Mouse (Mus musculus) heart, postnatal 36 days (tissue): ENCODE measurements around the gene Tollip. TPM values are rescaled to one million over a fixed set of nuclear protein-coding genes. Genes with fewer than 3 reads are reported as not detected.
A peak's percentile ranks its signal among the peaks of the same experiment; 100 is the strongest.
"Not testable (repeated sequence)": the region's sequence is repeated elsewhere in the genome, so short reads cannot be mapped to it uniquely, and the experiment has no call there.

ENCODE experiments used
- DNase-seq, 2 experiments: peaks; one replicate each; pipeline ENCODE4 v3.0.0; 2021 to 2022
- intact Hi-C: fragments of 180-260 bp; cut with DNase I; formaldehyde crosslinking; loops from one replicate; pipeline ENCODE4 v1.15.1; 2025
- total RNA-seq, 2 experiments: library from RNA; stranded (reverse); gene quantifications; 2 replicates each; pipeline ENCODE4 v1.2.3; 2021

The Tollip gene
- total RNA-seq, 2 experiments from 2014 or later: 54.6 to 58.0 TPM

DNA sequence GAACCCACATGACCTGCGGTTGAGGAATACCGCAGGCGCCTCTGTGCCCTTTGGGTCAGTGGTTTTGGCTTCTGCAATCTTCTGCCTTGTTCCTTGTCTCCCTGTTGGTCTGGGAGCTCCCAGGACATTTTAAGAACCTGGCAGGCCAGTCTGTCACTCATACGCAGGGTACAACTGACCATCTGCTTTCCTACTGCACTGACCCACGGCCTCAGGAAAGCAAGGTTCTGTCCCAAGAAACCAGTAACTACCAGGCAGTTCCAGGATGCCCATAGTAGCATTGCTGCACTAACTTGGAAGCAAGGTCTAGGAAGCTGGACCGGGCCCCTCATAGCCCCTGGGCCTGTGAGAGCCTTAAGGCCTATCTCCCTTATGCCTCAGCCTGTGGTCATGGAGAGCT lies 16.6 kb upstream of the Tollip start:
- intact Hi-C loops: no loop called here
- DNase-seq: no peak

DNA sequence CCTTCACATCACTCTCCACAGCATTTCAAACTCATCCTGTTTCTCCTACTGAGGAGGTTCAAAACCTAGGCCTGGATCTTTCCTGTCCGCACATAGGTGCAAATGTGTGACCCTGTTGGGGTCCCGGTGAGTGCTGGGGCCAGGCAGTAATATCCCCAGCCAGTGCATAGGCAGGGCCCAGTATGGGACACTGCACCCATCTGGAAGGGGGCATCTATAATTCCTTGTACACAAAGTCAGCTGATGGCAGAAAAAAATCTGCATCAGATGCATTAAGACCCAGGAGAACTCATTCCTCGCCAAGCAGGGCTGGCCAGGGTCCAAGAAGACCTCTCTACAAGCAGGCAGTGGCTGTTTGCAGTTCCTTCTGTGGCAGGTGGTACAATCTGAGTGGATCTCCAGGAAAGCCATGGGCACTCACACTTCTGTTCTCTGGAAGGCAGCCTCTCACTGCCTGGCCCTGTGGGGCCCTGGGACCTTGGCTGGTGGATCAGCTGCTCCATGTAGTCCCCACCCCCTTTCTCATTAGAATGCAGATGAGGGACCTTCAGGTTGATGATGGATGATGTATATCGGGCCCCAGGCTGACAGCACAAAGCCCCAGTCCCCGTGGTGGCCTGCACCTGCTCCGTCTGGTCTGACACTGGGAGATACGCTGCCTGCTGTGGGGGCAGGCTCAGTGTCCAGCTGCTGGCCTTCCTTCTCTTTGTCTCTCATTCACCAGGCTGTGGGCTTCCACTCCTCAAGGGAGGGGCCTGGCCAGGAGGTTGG lies 16.0 kb upstream of the Tollip start:
- intact Hi-C loops: no loop called here
- no peak for DNase-seq

DNA sequence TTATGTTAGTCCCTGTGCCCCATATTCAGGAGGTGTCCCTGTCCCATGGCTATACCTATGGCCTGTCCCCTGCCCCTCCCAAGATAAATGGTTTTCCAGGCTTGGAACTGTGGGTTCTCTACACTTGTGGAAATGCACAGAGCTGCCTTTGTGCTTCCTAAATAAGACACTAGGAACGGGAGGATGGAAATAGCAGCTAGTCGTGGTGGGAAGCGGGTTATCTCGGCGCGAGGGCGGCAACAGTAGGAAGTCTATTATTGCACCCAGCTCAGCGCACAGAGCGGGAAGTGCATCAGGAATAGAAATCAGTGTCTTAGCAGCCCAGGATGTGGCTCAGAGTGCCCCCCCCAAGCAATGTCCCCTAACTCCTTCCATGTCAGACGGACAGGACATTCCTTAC lies 10.3 kb upstream of the Tollip start:
- intact Hi-C loops: loop anchor here (10.0 kb wide), 1 partner anchor 444 kb away; no protein-coding TSS in a partner anchor
- no peak for DNase-seq

DNA sequence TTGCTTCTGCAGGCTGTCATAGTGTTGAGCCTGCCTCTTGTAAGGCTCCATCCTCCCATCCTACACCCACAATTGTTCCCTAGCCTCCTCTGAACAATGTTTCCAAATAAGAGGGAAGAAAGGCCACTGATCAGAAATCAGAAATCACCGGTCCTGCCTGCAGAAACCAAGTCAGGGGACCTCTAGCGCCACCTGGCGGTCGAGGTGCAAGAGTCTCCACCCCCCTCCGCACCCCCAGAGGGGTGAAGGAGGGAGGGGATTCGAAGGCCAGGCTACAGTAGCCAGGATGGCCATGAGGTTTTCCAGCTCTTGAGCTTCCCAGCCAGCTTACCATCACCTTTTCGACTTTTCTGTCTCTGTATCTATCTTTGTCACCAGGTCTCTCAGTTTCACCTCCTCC lies 6.6 kb upstream of the Tollip start:
- peak; percentile 59 to 79 for DNase-seq
- intact Hi-C loops: loop anchor here (1.0 to 10.0 kb wide), 4 partner anchors 37 to 440 kb away; no protein-coding TSS in a partner anchor

DNA sequence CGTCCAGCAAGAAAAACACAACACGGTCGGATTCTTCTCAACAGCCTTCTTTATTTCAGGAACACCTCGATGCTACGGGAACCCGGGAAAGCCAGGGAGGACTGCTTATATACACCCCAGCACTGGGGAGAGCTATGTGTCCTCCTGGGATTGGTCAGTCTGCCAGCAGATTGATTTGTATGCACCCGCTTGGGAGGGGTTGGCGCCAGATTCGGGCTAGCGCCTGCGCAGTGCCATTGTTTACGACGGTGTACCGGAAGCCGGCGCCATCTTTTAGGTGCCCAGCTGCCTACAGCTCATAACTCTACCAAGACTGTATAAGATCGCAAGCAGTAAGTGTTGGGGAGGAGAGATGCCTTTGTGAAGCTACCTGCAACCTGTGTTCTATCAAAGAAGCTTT lies 5.8 kb upstream of the Tollip start:
- DNase-seq: not testable (repeated sequence)
- intact Hi-C loops: loop anchor here (1.0 to 10.0 kb wide), 3 partner anchors 36 to 439 kb away; no protein-coding TSS in a partner anchor

DNA sequence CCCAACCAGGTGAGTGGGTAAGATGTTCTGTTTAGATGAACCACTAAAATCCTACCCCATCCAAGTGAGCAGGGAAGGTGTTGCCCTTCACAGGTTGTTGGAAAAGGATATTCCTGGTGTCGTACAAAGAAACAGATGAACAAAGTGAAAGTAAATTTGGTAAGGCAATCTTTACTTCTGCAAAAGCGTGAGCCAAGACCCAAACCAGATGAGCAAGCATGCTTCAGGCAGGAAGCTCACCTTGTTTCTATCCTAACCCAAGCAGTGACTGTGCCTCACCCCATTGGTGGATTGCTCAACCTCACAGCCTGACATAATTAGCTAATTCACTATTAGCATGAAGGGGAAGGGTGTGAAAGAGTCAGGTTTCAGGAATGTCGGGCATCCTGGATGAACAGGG lies 7.0 kb downstream of the Tollip start:
- intact Hi-C loops: no loop called here
- no peak for DNase-seq

DNA sequence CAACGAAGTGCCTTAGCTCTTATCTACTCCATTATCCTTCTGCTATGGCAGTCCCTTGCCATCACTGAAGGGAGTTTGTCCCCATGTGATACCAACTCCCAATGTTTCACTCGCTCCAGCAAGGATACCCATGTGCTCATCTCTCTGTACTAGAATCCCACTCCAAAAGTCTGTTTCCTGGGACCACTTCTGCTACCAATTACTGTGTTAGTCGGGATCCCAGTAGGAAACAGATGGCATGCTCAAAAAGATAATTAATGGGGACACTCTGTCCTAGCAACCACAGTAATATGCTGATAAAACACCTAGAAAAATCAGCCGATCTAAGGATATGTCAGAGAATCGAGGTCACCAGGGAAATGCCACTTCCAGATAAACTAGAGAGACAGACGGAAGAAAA lies 9.7 kb downstream of the Tollip start:
- intact Hi-C loops: loop anchor here (5.0 kb wide), 1 partner anchor 286 kb away; no protein-coding TSS in a partner anchor
- DNase-seq: no peak

DNA sequence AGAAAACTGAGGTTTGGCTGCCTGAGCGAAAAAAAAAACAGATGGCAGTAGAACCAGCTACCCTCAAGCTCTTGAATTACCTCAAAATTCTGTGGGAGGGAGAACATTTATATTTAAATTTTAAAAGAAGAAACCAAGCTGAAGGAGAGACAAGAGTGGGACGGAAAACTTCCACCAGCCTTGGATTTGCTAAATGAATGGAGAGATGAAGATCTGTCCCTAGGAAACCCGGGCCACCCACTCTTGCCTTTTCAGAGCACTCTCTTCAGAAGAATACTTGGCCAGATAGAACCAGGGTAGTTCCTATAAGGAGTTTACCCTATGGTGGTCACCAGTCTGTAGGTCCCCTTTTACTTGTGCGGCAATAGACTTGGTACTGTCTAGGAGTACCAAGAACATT lies 15.5 kb downstream of the Tollip start:
- no peak for DNase-seq
- intact Hi-C loops: loop anchor here (2.0 to 5.0 kb wide), 2 partner anchors 135 to 192 kb away; partner anchors contain the start of gene Dusp8

DNA sequence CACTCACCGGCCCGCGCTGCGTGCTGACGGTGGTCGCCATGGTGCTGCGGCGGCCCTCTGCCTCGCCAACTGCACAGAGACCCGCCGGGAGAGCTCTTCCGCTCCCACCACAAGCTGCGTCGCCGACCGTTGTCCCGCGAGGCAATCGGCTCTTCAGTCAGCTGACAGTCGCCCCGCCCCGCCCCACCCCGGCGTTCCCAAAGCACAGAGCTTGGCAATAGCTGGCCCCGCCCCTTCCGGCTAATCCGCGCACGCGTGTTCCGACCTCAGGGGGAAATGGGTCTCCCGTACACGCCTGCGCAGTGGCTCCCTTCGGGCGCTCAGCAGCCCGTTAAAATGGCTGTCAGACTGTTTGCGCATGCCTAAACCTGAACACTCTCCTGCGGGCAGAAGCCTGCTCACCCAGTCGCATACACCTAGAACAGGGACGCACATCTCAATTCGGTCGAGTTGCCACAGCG lies 16.0 kb downstream of the Tollip start:
- DNase-seq: peak; percentile 100
- intact Hi-C loops: loop anchor here (2.0 to 5.0 kb wide), 2 partner anchors 135 to 193 kb away; partner anchors contain the start of gene Dusp8

DNA sequence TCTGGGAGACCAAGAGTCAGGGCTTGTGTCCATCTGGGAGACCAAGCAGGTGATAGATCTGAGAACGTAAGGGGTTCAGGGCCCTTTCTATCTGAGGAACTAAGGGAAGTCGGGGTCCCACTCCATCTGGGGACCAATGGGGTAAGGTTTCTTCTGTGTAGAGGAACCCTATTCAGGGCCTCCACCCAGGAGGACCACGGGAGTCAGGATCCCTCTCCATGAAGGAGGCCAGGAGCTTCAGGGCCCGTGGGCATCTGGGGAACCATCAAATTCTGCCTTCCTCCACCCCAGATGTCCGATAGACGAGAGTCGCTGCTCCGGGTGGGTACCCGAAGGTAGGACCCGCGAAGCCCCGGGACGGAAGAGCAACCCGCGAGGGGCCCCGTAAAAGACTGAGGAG lies 16.5 kb downstream of the Tollip start:
- intact Hi-C loops: loop anchor here (2.0 to 5.0 kb wide), 2 partner anchors 135 to 193 kb away; partner anchors contain the start of gene Dusp8
- peak in 1 of 2 experiments; percentile 24 for DNase-seq

DNA sequence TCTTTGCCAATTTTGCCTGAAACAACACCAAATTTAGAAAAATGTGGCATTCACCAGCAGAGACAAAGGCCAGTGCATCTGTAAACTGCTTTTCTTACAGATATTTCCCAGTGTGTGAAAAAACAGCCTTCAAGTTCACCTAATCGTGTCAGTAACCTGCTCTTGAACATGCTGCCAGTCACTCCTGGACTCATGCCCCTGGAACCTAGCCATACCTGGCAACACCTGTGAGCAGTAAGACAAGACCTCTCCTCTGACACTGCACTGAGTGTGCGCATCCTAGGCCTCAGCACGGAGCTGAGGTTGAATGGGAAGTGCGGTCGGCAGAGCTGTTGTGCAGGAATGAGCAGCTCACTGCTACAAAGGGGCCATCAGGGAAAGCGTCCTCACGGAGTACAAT lies 26.2 kb downstream of the Tollip start:
- DNase-seq: no peak
- intact Hi-C loops: no loop called here

DNA sequence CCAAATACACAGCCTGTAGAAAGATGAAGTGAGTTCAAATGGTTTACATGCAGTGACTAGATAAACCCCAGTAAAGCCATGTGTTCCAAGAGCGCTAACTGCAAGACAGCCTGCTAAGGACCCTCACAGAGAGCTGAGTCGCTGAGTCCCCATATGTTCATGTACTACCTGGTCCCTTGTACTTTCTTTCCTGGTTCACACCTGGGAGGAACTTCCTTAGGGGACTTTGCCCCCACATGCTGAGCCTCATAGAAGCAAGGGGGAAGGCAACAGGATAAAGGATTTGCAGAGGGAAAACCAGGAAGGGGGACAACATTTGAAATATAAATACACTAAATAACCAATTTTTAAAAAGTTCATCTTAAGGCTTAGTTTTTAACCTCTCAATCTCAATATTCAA lies 39.5 kb downstream of the Tollip start:
- intact Hi-C loops: no loop called here
- no peak for DNase-seq

DNA sequence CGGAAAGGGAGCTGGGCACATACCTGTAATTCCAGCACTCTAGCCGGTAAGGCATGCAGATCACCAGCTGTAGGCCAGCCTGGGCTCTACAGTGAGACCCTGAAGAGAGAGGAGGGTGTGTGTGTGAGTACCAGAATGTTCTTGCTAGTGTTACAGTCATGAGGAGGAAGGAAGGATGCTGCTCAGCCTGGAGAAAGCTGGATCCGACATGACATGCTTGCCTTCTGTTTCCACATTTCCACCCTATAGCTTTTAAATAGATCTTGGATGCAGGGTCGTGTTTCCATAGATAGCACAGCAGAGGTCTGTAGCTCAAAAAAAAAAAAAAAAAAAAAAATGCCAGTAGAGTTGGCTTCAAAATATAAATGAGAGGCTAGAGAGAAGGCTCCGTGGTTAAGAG lies 43.4 kb downstream of the Tollip start:
- DNase-seq: no peak
- intact Hi-C loops: no loop called here

DNA sequence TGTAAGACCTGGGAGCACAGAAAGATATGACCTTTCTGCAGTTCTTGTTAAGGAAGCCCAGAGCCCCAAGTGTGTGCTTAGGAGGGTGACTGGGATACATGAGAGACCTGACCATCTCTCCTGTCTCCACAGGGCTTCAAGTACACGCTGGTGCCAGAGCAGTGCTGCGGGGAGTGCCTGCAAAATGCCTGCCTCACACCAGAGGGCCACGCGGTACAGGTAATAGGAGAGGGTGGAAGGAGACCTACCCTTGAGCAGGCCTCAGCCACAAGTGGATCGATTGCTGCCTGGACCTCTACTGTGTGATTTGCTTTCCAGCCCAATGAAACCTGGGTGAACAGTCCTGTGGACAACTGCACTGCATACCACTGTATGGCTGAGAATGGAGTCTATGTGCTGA lies 47.8 kb downstream of the Tollip start:
- intact Hi-C loops: loop anchor here (2.0 kb wide), 1 partner anchor 54 kb away; no protein-coding TSS in a partner anchor
- no peak for DNase-seq

DNA sequence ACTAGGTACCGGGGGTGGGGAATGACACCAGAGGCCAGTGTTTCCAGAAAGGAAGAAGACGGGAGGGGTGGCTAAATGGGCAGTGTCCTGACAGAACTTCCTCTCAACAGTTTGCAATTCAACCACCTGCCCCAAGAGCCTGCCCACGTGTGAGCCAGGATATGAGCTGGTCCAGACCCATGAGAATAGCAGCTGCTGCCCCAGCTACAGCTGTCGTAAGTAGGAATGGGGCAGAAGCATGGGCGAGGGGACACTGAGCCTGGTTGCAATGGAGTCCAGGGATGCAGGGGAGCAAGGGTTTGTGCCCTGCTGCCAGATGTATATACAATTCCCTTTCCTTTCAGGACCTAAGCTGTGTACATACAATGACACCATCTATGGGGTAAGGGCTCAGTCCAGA lies 48.7 kb downstream of the Tollip start:
- DNase-seq: no peak
- intact Hi-C loops: loop anchor here (2.0 kb wide), 1 partner anchor 55 kb away; no protein-coding TSS in a partner anchor

DNA sequence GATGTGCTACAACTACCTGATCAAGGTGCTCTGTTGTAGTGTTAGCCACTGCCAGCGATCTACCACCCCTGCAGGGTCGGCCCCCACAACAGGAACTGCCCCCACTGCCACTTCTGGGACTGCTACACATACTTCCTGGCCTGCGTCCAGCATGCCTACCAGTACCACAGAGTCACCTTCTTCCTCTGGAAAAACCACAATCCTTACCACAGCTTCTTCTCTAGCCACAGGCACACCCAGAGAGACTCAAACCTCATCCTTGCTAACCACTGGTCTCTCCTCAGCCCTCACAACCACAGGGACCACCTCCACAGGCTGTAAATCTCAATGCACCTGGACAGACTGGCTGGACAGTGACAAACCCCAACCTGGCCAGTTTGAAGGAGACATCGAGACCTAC lies 57.3 kb downstream of the Tollip start:
- DNase-seq: no peak
- intact Hi-C loops: no loop called here

DNA sequence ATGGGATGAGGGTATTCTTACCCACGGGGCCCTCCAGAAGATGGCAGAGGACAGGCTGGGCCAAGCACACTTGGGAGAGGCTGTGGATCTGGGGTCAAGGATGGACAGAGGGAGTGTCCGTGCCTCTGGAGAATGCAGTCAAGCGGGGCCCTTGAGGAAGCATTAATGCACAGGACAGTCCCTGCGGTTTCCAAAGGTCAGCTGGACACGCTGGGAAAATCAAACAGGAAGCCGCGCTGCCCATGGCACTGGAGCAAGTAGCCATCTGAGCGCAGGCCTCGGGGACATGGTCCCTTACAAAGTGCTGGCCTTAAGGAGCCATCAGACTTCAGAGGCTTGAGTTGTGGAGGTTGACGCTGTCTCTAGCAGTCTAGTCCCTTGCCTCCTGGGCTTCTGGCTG lies 78.0 kb downstream of the Tollip start:
- intact Hi-C loops: no loop called here

DNA sequence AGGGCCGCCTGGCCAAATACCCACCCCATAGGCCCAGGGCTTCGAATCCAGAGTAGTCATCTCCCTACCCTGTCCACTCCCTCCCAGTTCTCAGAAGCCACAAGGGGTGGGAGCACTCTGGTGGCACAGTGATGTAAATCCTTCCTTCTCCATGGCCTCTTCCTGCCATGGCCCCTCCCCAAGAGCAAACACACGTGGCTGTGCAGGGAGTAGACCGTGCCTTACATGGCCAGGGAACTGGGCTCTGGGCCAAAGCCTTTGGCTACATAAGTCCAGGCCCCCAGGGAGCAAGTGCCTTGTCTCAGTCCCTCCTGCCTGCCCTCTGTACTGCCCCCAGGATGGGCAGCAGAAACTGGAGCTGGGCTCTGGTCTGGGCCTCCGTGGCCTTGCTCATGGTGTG lies 79.5 kb downstream of the Tollip start, which contains the start of gene Muc5b:
Gene Muc5b, plus strand, starts transcription at position 292 of the 400 bp plus-strand sequence.
- intact Hi-C loops: no loop called here
- DNase-seq: no peak

More for the DNA sequence above, 78.0 kb downstream of the Tollip start:
- DNase-seq: no peak

DNA sequence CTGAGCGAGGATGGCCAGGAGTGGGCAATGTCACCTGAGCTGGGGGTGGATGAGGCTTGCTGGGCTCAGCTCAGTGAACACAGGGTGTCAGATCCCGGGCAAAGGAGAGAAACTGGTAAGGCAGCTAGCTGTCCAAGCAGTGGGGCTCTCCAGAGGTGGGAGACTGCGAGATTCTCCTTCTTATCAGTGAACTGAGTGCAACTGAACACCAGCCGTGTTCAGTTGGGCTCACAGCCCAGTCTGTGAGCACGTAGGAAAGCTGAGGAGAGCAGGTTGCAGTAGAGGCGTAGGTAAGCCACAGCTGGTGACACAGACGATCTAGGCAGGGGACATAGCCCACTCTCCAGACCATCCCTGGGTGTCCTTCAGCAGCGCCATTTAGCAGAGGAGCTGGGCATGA lies 81.9 kb downstream of the Tollip start:
- intact Hi-C loops: no loop called here
- DNase-seq: no peak

DNA sequence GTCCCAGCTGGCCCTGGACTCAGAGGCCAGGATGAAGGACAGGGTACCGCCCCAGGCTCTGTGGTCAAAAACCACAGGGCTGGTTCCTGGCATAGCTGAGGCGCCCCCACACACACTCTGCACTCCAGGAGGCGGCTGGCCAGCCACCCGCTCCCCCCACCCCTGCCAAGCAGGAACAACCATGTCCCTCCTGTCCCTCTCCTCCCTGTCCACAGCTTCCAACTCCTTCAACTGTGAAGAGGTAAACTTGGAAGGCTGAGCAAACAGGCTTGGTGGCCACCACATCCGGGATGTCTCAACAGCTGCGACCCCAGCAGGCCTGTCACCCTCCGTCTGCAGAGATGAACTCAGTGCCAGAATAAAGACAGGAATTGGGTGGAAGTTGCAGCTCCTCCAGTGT lies 82.4 kb downstream of the Tollip start:
- no peak for DNase-seq
- intact Hi-C loops: no loop called here
